Mouse (Mus musculus): Measurements from ENCODE around the gene Trim72.

Trim72 gene

DNA sequence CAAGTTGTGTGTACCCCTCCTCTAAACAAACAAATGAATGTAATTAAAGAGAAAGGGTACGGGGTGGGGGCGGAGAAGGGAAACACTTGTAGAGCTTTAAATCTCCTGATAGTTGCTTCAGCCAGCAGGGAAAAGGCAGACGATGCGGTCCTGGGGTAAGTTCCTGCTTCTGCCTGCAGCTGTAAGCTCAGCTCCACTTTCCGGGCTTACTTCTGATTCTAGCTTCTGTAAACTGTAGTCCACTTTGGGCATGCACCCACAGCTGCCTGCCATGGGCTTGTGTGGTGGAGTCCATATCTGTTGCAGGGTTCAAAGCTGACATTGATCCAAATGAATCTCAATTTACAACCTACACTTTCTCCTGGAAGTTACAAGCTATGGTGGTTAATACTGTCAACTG lies 49.3 kb downstream of the Trim72 start:
- DNase-seq (ENCODE audit: low spot score) = no peak

DNA sequence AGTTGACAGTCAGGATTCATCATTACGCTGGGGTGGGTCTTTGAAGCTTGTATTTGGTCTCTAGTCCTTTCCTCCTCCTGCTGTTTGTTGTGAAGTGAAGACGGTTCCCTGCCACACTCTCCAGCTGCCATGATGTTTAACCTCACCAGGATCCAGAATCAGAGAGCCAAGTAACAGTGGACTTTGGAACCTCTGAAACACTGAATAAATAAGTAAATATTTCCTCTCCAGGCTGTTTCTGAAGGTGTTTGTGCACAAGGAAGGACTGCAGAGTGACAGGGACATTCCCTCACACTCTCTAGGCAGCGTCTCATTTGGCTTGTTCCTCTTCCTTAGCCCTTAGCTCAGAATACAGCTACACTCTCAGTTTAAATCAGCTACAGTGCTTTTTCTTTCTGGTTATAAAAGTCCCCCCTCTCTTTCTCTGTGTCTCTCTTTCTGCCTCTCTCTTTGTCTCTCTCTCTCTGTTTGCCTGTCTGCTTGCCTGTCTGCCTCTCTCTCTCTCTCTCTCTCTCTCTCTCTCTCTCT lies 53.2 kb downstream of the Trim72 start:
- no peak for DNase-seq (ENCODE audit: low spot score)

DNA sequence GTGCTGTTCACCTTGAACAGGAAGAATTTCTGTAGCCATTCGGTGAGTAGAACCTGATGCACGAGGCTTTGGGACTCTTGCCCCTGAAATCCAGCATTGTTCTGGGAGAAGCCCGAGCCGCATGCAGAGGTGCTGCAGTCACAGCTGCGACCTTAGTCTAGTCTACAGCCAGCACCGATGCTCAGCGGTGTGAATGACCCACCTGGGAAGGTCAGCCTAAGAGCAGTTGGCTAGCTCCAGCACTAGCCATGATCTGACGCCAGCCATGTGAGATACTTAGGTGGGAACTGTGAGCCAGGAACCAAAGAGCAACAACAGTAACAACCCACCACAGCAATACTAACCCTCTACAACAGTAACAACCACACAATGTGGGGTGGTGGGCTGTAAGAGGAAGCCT lies 54.1 kb downstream of the Trim72 start:
- DNase-seq (ENCODE audit: low spot score) = no peak

DNA sequence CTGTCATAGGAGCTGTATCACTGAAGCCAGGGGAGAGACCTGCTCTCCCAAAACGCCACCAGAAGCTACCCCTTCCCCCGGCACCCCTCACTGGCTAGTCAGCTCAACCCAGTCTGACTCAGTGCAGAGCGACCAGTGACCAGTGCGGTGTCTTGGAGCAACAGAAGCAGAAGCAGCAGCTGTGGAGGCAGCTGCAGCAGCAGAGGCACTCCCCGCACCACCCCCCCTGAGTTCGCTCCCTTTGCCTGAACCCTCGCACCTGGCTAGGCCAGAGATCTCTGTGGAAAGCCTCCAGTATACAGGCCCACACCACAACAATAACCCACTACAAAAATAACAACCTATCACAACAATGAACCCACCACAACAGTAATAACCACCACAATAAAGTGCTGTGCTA lies 54.8 kb downstream of the Trim72 start:
- DNase-seq (ENCODE audit: low spot score) = no peak

DNA sequence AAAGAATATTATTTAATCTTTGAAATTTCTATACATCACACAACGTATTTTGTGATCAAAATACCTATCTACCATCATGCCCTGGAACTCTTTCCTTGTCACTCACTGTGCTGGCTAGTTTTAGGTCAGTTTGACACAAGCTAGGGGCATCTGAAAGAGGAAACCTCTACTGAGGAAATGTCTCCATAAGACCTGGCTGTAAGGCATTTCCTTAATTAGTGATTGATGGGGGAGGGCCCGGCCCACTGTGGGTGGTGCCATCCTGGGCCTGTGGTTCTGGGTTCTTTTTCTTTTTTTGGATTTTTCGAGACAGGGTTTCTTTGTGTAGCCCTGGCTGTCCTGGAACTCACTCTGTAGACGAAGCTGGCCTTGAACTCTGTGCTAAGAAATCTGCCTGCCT lies 55.3 kb downstream of the Trim72 start:
- DNase-seq (ENCODE audit: low spot score) = no peak
